Mouse (Mus musculus) ES-E14 (cell line): ENCODE data around the gene Cuedc1. TPM values are rescaled to one million over a fixed set of nuclear protein-coding genes. Genes with fewer than 3 reads are reported as not detected.

Source experiments
- DNase-seq: peaks from one replicate; pipeline ENCODE4 v3.0.0-alpha.2; 2013; ENCODE audit warnings: low read depth, low spot score
- H3K27ac ChIP-seq: 2 replicates; pipeline ENCODE4 v1.5.1; 2012; ENCODE audit warnings: low read depth, mild to moderate bottlenecking, low read length, moderate library complexity, mixed read lengths; ENCODE audit not compliant: poor library complexity, insufficient read depth, severe bottlenecking
- H3K36me3 ChIP-seq: 2 replicates; pipeline ENCODE4 v1.6.1; 2012; ENCODE audit warnings: mild to moderate bottlenecking, low read length, moderate library complexity, mixed read lengths; ENCODE audit not compliant: control insufficient read depth, poor library complexity, insufficient read depth, severe bottlenecking
- H3K4me1 ChIP-seq, 2 experiments: fragments of 150-350 bp in 1 of 2; sonication (generic) in 1 of 2; 2 replicates each; pipeline ENCODE4 v1.6.1; 2012; ENCODE audit warnings: low read length in 2 of 2, mild to moderate bottlenecking in 1 of 2, mixed read lengths in 1 of 2; ENCODE audit not compliant: control insufficient read depth in 2 of 2, insufficient read depth in 2 of 2, poor library complexity in 1 of 2
- H3K4me3 ChIP-seq, 2 experiments: fragments of 150-350 bp in 1 of 2; sonication (generic) in 1 of 2; 2 replicates each; pipeline ENCODE4 v1.5.1; 2012; ENCODE audit warnings: low read length in 2 of 2, low read depth in 1 of 2, mild to moderate bottlenecking in 1 of 2, mixed read lengths in 1 of 2; ENCODE audit not compliant: insufficient read depth in 1 of 2, poor library complexity in 1 of 2, severe bottlenecking in 1 of 2
- H3K9ac ChIP-seq: 2 replicates; pipeline ENCODE4 v1.6.1; 2012; ENCODE audit warnings: low read depth, mild to moderate bottlenecking, low read length, mixed read lengths; ENCODE audit not compliant: poor library complexity, insufficient read depth, severe bottlenecking
- H3K9me3 ChIP-seq: fragments of 150-350 bp; sonication (generic); 2 replicates; pipeline ENCODE4 v1.6.1; 2012; ENCODE audit warnings: low read depth, mild to moderate bottlenecking, low read length; ENCODE audit not compliant: control insufficient read depth, insufficient read depth
- CHD2 ChIP-seq: IDR thresholded peaks from 2 replicates; pipeline ENCODE4 v1.6.1; 2014; ENCODE audit warnings: mild to moderate bottlenecking, low read depth, low read length, inconsistent platforms
- HCFC1 ChIP-seq: IDR thresholded peaks from 2 replicates; pipeline ENCODE4 v1.6.1; 2012; ENCODE audit warnings: low read length, inconsistent platforms, borderline replicate concordance; ENCODE audit not compliant: insufficient read depth
- MAFK ChIP-seq: IDR thresholded peaks from 2 replicates; pipeline ENCODE4 v1.6.1; 2014; ENCODE audit warnings: mild to moderate bottlenecking, low read depth, low read length, inconsistent platforms; ENCODE audit not compliant: insufficient read depth
- ZC3H11A ChIP-seq: IDR thresholded peaks from 2 replicates; pipeline ENCODE4 v1.6.1; 2012; ENCODE audit warnings: low read depth, mild to moderate bottlenecking, inconsistent platforms, low read length, borderline replicate concordance
- ZNF384 ChIP-seq: IDR thresholded peaks from 2 replicates; pipeline ENCODE4 v1.6.1; 2012; ENCODE audit warnings: low read depth, low read length, inconsistent platforms
- in situ Hi-C, 2 experiments: fragments of 600-800 bp; cut with MboI; formaldehyde crosslinking; loops; one replicate each; pipeline ENCODE4 v1.15.1; 2025; ENCODE audit warnings: low sequenced_read_pairs in 2 of 2, inconsistent platforms in 1 of 2; ENCODE audit not compliant: unreplicated experiment in 2 of 2
- total RNA-seq: library from RNA; depleted of rRNA; stranded (reverse); fragments of 300-350 nt; gene quantifications from 2 replicates; pipeline ENCODE4 v1.2.3, GENCODE M21; 2012

Cuedc1 gene
- total RNA-seq, 1 experiment = 8.7 TPM

- peaks cover 4% of the 10 kb centered on the region in 2 experiments; a peak in 2 of 4 replicates for H3K4me1 ChIP-seq
- in situ Hi-C loops = no loop called here
- no peak for DNase-seq
- peak overlapping the region; percentile 75 to 91 for H3K4me3 ChIP-seq
- H3K9me3 ChIP-seq = no peaks in the 10 kb centered on the region
- peaks cover 4% of the 10 kb centered on the region; the same call in 1 of the 2 replicates for H3K36me3 ChIP-seq
- peak overlapping the region; percentile 83 for H3K9ac ChIP-seq
- no peak for TF ChIP-seq ZNF384
- peak overlapping the region; percentile 35; the same call in 1 of the 2 replicates for H3K27ac ChIP-seq
These were observed 29.2 kb upstream of the Cuedc1 start for GRCm38 (mm10) chr11:88068411-88069245.

GRCm38 (mm10) chr11:88069246-88069570, 28.6 kb upstream of the Cuedc1 start:
- H3K9me3 ChIP-seq = no peaks in the 10 kb centered on the region
- no peak for DNase-seq
- TF ChIP-seq ZNF384 (no peak), CHD2 (no peak), HCFC1 (no peak), ZC3H11A (no peak), MAFK (no peak)
- H3K9ac ChIP-seq = peak overlapping the region; percentile 43; the same call in 1 of the 2 replicates
- peaks cover 6% of the 10 kb centered on the region; the same call in 1 of the 2 replicates for H3K36me3 ChIP-seq
- in situ Hi-C loops = no loop called here
- peak overlapping the region; percentile 75 to 91 for H3K4me3 ChIP-seq
- H3K27ac ChIP-seq = no peak overlapping the region
- peaks cover 4% of the 10 kb centered on the region in 2 experiments; a peak in 2 of 4 replicates for H3K4me1 ChIP-seq

GRCm38 (mm10) chr11:88070392-88070791, 27.5 kb upstream of the Cuedc1 start:
- H3K36me3 ChIP-seq = peaks cover 6% of the 10 kb centered on the region; the same call in 1 of the 2 replicates
- in situ Hi-C loops = no loop called here
- no peak overlapping the region for H3K9ac ChIP-seq
- no peaks in the 10 kb centered on the region for H3K9me3 ChIP-seq
- H3K4me1 ChIP-seq = peaks cover 4 to 5% of the 10 kb centered on the region in 2 experiments; a peak in 3 of 4 replicates
- H3K27ac ChIP-seq = no peak overlapping the region
- DNase-seq = no peak
- no peak overlapping the region for H3K4me3 ChIP-seq
- TF ChIP-seq MAFK (no peak), HCFC1 (no peak), CHD2 (no peak), ZNF384 (no peak), ZC3H11A (no peak)

GRCm38 (mm10) chr11:88071113-88071512, 26.7 kb upstream of the Cuedc1 start:
- no peaks in the 10 kb centered on the region for H3K9me3 ChIP-seq
- no peak overlapping the region for H3K27ac ChIP-seq

More at GRCm38 (mm10) chr11:88071113-88071512, 26.7 kb upstream of the Cuedc1 start:
- no peak for DNase-seq
- in situ Hi-C loops = no loop called here
- TF ChIP-seq ZC3H11A = no peak
- Histone ChIP-seq H3K4me1 (peaks cover 5 to 8% of the 10 kb centered on the region in 2 experiments; a peak in 3 of 4 replicates), H3K36me3 (peaks cover 8% of the 10 kb centered on the region), H3K9ac (no peak overlapping the region), H3K4me3 (no peak overlapping the region)
